Mouse (Mus musculus): ENCODE data around the gene Six4.
"Not testable (repeated sequence)": the region's sequence is repeated elsewhere in the genome, so short reads cannot be mapped to it uniquely, and the experiment has no call there.

Six4 gene

GRCm38 (mm10) chr12:73088500-73088899, 24.8 kb downstream of the Six4 start:
- in situ Hi-C loops (cut with MboI, MseI), result no loop called here

DNA sequence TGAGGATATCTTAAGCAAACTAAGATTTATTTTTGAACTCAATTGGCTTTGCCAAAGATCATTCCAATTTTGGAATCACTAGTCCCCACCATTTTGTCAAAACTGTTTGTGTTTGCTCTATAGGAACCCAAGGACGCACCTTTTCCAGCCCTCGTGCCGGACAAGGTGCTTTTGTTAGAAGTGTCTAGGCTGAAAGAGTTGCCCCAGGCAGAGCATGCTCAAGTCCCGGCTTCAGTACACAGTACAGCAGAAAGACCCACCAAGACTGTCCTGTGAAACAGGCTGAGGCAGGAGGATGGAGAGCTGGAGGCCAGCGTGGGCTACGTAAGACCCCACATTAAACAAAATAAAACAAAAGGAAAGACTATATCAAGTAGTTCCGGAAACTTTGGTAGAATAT, 26.2 kb downstream of the Six4 start:
- in situ Hi-C loops (cut with MboI, MseI), result no loop called here

DNA sequence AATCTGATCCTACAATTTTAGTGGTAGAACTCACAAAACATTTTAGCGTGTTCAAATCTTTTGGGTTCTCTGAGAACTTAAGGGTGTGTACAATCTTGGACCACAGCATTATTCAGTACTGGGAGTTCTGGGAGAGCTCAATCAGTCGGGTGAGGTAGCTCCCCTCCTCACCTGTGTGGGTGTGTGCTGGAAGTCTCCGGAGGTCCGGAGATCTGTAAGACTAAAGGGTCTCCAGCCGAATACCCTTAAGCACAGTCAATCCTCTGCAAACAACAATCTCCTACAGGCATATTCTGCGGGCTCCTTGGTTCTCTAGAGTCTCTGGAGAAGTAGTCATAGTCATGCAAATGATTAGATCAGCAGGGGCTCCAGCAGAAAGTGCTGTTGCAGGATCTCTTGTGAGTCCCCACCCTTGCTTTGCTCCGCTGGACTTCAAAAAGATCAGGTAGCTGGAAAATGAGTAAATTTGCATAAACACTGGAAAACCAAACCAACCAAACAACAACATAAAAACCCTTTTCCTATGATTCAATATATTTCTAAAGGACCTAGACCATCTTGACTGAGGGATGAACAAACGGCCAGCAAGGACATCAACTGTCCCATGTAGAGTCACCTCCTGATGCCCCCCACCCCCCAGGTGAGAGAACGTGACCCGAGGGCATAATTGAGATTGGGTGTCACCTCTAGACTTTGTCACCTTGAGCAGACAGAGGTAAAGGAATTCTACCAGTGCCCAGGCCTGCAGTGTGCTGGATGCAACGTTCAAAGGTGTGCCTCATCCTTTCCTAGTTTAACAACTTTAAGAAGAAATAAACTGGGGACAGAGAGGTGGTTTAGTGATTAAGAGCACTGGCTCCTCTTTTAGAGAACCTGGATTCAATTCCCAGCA, 27.3 kb downstream of the Six4 start:
- in situ Hi-C loops (cut with MboI, MseI), result no loop called here

DNA sequence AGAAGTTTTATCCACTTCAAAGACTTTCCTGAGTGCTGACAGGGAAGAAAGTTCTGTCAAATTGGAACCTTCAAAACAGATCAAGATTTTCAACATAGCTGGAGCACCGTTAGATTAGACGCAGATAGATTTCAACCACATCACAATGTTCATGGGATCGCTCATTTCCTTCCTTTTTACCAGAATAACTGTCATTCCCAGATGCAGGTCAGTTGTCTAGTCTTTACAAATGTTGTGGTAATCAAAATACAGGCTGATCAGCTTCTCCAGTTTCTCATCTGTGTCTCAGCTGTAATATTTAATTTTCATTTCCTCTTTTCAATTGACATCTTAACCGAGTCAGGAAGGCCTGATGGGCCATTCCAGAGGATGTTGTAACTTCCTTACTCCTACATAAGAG, 29.5 kb downstream of the Six4 start:
- in situ Hi-C loops (cut with MboI, MseI), result no loop called here

GRCm38 (mm10) chr12:73081828-73082227, 31.4 kb downstream of the Six4 start:
- in situ Hi-C loops (cut with MboI, MseI), result not testable (repeated sequence)

- in situ Hi-C loops (cut with MboI, MseI), result no loop called here
These were observed 52.3 kb downstream of the Six4 start for GRCm38 (mm10) chr12:73060805-73061410.

GRCm38 (mm10) chr12:73057492-73057891, 55.8 kb downstream of the Six4 start:
- in situ Hi-C loops (cut with MboI, MseI), result no loop called here

GRCm38 (mm10) chr12:73055451-73055850, 57.8 kb downstream of the Six4 start:
- in situ Hi-C loops (cut with MboI, MseI), result no loop called here

GRCm38 (mm10) chr12:73054576-73055185, 58.6 kb downstream of the Six4 start:
- in situ Hi-C loops (cut with MboI, MseI), result loop anchor here (5.0 kb wide), 1 partner anchor 58 kb away; the partner anchor contains the start of gene Six4

DNA sequence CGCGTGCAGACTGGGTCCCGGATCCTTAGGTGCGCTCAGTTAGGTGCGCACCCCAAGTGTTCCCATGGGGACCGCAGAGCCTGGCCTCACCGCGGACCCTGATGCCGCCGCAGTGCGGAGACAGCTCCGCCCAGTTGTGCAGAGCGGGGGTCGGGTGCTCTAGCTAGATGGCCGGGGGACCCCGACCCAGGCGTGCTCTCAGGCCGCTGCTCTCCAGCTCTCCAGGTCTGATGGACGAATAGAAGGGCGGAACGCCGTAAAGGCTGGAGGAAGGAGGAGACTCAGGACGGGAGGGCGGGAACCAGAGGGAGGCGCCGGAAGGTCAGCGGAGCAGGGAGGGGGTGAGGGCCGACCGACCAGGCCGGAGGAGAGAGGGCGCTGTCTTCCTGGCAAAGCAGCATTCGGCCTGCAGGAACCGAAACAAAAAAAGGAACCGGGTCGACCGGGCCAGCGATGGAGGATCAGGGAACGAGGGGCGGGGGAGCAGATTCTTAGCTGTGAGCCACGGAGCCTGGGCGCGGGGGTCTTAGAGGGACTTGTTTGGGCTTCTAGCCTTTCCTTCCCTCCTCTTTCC, 59.5 kb downstream of the Six4 start, which contains the start of gene Six1:
Six1 (minus strand) TSS at position 220 of the 574 bp plus-strand sequence.
- in situ Hi-C loops (cut with MboI, MseI), result loop anchor here (5.0 kb wide), 1 partner anchor 59 kb away; the partner anchor contains the start of gene Six4

GRCm38 (mm10) chr12:73052651-73053591, 60.3 kb downstream of the Six4 start:
- in situ Hi-C loops (cut with MboI, MseI), result loop anchor here (5.0 kb wide), 1 partner anchor 59 kb away; the partner anchor contains the start of gene Six4

- in situ Hi-C loops (cut with MboI, MseI), result loop anchor here (5.0 kb wide), 1 partner anchor 60 kb away; the partner anchor contains the start of gene Six4
These were observed 61.1 kb downstream of the Six4 start for GRCm38 (mm10) chr12:73052036-73052650.

- in situ Hi-C loops (cut with MboI, MseI), result loop anchor here (5.0 kb wide), 1 partner anchor 61 kb away; the partner anchor contains the start of gene Six4
These were observed 62.3 kb downstream of the Six4 start for GRCm38 (mm10) chr12:73050811-73051580.

DNA sequence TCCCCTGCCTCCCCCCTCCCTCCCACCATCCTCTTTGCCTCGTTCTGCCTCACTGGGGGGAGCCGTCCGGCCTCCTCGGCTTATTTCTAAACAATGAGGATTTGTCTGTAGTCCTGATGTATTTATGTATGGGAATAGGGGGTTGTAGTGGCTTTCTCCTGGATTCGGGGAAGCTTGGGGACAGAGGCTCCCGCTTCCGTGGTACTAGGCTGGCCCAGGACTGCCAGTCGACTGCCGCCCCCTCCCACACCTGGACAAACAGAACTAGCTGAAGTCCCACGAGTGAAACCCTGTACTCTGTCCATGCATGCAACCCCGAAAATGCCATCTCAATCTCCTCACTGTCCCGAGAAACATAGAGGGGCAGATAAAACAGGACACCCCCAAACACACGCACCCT, 63.0 kb downstream of the Six4 start:
- in situ Hi-C loops (cut with MboI, MseI), result loop anchor here (5.0 kb wide), 1 partner anchor 62 kb away; the partner anchor contains the start of gene Six4

All from T-helper 2 cell (primary cell).